Mouse (Mus musculus) MEL (cell line): Measurements from ENCODE around the gene Bcan. TPM values are rescaled to one million over a fixed set of nuclear protein-coding genes. Genes with fewer than 3 reads are reported as not detected.

ENCODE experiments used
- DNase-seq: peaks from one replicate; pipeline ENCODE4 v3.0.0; 2011; ENCODE audit warnings: low read depth, low spot score
- H3K27ac ChIP-seq: 2 replicates; pipeline ENCODE4 v1.5.1; 2012; ENCODE audit warnings: low read depth, mild to moderate bottlenecking, control low read depth, low read length, moderate library complexity; ENCODE audit not compliant: control insufficient read depth
- H3K27me3 ChIP-seq, 2 experiments: fragments of 150-350 bp in 1 of 2; sonication (generic) in 1 of 2; 2 replicates each; pipeline ENCODE4 v1.6.1; 2012; ENCODE audit warnings: low read length in 2 of 2, mild to moderate bottlenecking in 2 of 2, improper control_type of control experiment in 1 of 2, moderate library complexity in 1 of 2; ENCODE audit not compliant: insufficient read depth in 2 of 2, control insufficient read depth in 1 of 2
- H3K36me3 ChIP-seq, 2 experiments: 2 replicates each; pipeline ENCODE4 v1.6.1; 2012 to 2014; ENCODE audit warnings: low read length in 2 of 2, improper control_type of control experiment in 1 of 2, inconsistent platforms in 1 of 2, mild to moderate bottlenecking in 1 of 2; ENCODE audit not compliant: insufficient read depth in 2 of 2, control insufficient read depth in 1 of 2
- H3K4me1 ChIP-seq, 2 experiments: fragments of 150-350 bp in 1 of 2; sonication (generic) in 1 of 2; 2 replicates each; pipeline ENCODE4 v1.6.1; 2012; ENCODE audit warnings: low read length in 2 of 2, improper control_type of control experiment in 1 of 2, mild to moderate bottlenecking in 1 of 2; ENCODE audit not compliant: insufficient read depth in 2 of 2, control insufficient read depth in 1 of 2
- H3K4me3 ChIP-seq, 2 experiments: fragments of 150-350 bp in 1 of 2; sonication (generic) in 1 of 2; 2 replicates each; pipeline ENCODE4 v1.5.1; 2012; ENCODE audit warnings: low read depth in 2 of 2, low read length in 2 of 2, mild to moderate bottlenecking in 2 of 2, moderate library complexity in 2 of 2, control low read depth in 1 of 2, improper control_type of control experiment in 1 of 2; ENCODE audit not compliant: control insufficient read depth in 1 of 2, insufficient read depth in 1 of 2
- H3K79me2 ChIP-seq: 2 replicates; pipeline ENCODE4 v1.6.1; 2012; ENCODE audit warnings: mild to moderate bottlenecking, low read length, moderate library complexity; ENCODE audit not compliant: control insufficient read depth, poor library complexity, insufficient read depth
- H3K9ac ChIP-seq: 2 replicates; pipeline ENCODE4 v1.6.1; 2012; ENCODE audit warnings: low read depth, mild to moderate bottlenecking, control low read depth, low read length, moderate library complexity; ENCODE audit not compliant: control insufficient read depth, poor library complexity, severe bottlenecking
- H3K9me3 ChIP-seq: fragments of 150-350 bp; sonication (generic); replicated peaks from 2 replicates; pipeline ENCODE4 v1.6.1; 2012; ENCODE audit warnings: mild to moderate bottlenecking, low read length, improper control_type of control experiment, moderate library complexity; ENCODE audit not compliant: insufficient read depth
- CHD1 ChIP-seq: IDR thresholded peaks from 2 replicates; pipeline ENCODE4 v1.6.1; 2012; ENCODE audit warnings: low read depth, mild to moderate bottlenecking, inconsistent platforms, low read length, improper control_type of control experiment
- CHD2 ChIP-seq: IDR thresholded peaks from 2 replicates; pipeline ENCODE4 v1.6.1; 2011; ENCODE audit warnings: low read length, improper control_type of control experiment
- CTCF ChIP-seq, 3 experiments: IDR thresholded peaks in 2 of 3; conservative IDR thresholded peaks in 1 of 3; 2 replicates each; pipeline ENCODE4 v1.5.1; 2011 to 2012; ENCODE audit warnings: low read length in 3 of 3, low read depth in 2 of 3, mild to moderate bottlenecking in 2 of 3, improper control_type of control experiment in 1 of 3, inconsistent platforms in 1 of 3, mixed read lengths in 1 of 3, moderate library complexity in 1 of 3; ENCODE audit not compliant: control insufficient read depth in 1 of 3, insufficient read depth in 1 of 3, poor library complexity in 1 of 3, severe bottlenecking in 1 of 3
- E2F4 ChIP-seq: IDR thresholded peaks from 2 replicates; pipeline ENCODE4 v1.6.1; 2011; ENCODE audit warnings: low read depth, low read length, improper control_type of control experiment, borderline replicate concordance
- ELF1 ChIP-seq: IDR thresholded peaks from 2 replicates; pipeline ENCODE4 v1.6.1; 2014; ENCODE audit warnings: low read depth, mild to moderate bottlenecking, inconsistent platforms, low read length, improper control_type of control experiment, moderate library complexity
- EP300 ChIP-seq, 2 experiments: IDR thresholded peaks; 2 replicates each; pipeline ENCODE4 v1.6.1; 2011; ENCODE audit warnings: improper control_type of control experiment in 2 of 2, low read length in 2 of 2, low read depth in 1 of 2, mild to moderate bottlenecking in 1 of 2
- ETS1 ChIP-seq: IDR thresholded peaks from 2 replicates; pipeline ENCODE4 v1.6.1; 2012; ENCODE audit warnings: low read depth, mild to moderate bottlenecking, inconsistent platforms, low read length, improper control_type of control experiment, moderate library complexity
- GATA1 ChIP-seq: IDR thresholded peaks from 2 replicates; pipeline ENCODE4 v1.6.1; 2011; ENCODE audit warnings: low read depth, low read length, improper control_type of control experiment
- HCFC1 ChIP-seq: IDR thresholded peaks from 2 replicates; pipeline ENCODE4 v1.6.1; 2012; ENCODE audit warnings: low read depth, mild to moderate bottlenecking, inconsistent platforms, low read length, improper control_type of control experiment, moderate library complexity
- JUND ChIP-seq: IDR thresholded peaks from 2 replicates; pipeline ENCODE4 v1.6.1; 2011; ENCODE audit warnings: low read depth, mild to moderate bottlenecking, improper control_type of control experiment, low read length
- MAFK ChIP-seq: IDR thresholded peaks from 2 replicates; pipeline ENCODE4 v1.6.1; 2011; ENCODE audit warnings: low read depth, mild to moderate bottlenecking, low read length, improper control_type of control experiment, borderline replicate concordance
- MAZ ChIP-seq: IDR thresholded peaks from 2 replicates; pipeline ENCODE4 v1.6.1; 2012; ENCODE audit warnings: low read depth, mild to moderate bottlenecking, inconsistent platforms, low read length, improper control_type of control experiment
- MEF2A ChIP-seq: IDR thresholded peaks from 2 replicates; pipeline ENCODE4 v1.6.1; 2014; ENCODE audit warnings: low read depth, mild to moderate bottlenecking, inconsistent platforms, low read length, improper control_type of control experiment; ENCODE audit not compliant: poor library complexity, insufficient replicate concordance, severe bottlenecking; ENCODE audit errors: extremely low read depth
- MXI1 ChIP-seq: IDR thresholded peaks from 2 replicates; pipeline ENCODE4 v1.6.1; 2011; ENCODE audit warnings: mild to moderate bottlenecking, low read depth, low read length, improper control_type of control experiment
- MYB ChIP-seq: IDR thresholded peaks from 2 replicates; pipeline ENCODE4 v1.6.1; 2011; ENCODE audit warnings: mild to moderate bottlenecking, low read depth, low read length, improper control_type of control experiment
- MYC ChIP-seq: IDR thresholded peaks from 2 replicates; pipeline ENCODE4 v1.6.1; 2011; ENCODE audit warnings: low read depth, mild to moderate bottlenecking, low read length, improper control_type of control experiment, moderate library complexity
- NRF1 ChIP-seq: IDR thresholded peaks from 2 replicates; pipeline ENCODE4 v1.6.1; 2014; ENCODE audit warnings: low read depth, mild to moderate bottlenecking, inconsistent platforms, low read length, improper control_type of control experiment, moderate library complexity; ENCODE audit not compliant: poor library complexity, insufficient read depth, severe bottlenecking
- POLR2A ChIP-seq, 2 experiments: IDR thresholded peaks; 2 replicates each; pipeline ENCODE4 v1.6.1; 2011 to 2012; ENCODE audit warnings: low read length in 2 of 2, mild to moderate bottlenecking in 2 of 2, control low read depth in 1 of 2, improper control_type of control experiment in 1 of 2, low read depth in 1 of 2, moderate library complexity in 1 of 2; ENCODE audit not compliant: control insufficient read depth in 1 of 2, insufficient read depth in 1 of 2, poor library complexity in 1 of 2
- POLR2AphosphoS5 ChIP-seq: IDR thresholded peaks from 2 replicates; pipeline ENCODE4 v1.6.1; 2012; ENCODE audit warnings: low read depth, borderline replicate concordance, mild to moderate bottlenecking, inconsistent platforms, low read length, moderate library complexity, mixed read lengths
- TBP ChIP-seq: IDR thresholded peaks from 2 replicates; pipeline ENCODE4 v1.8.0; 2011; ENCODE audit warnings: low read depth, low read length, improper control_type of control experiment
- ZKSCAN1 ChIP-seq: IDR thresholded peaks from 2 replicates; pipeline ENCODE4 v1.6.1; 2012; ENCODE audit warnings: low read depth, mild to moderate bottlenecking, inconsistent platforms, low read length, improper control_type of control experiment, moderate library complexity
- ZMIZ1 ChIP-seq: IDR thresholded peaks from 2 replicates; pipeline ENCODE4 v1.6.1; 2012; ENCODE audit warnings: low read depth, mild to moderate bottlenecking, inconsistent platforms, low read length, improper control_type of control experiment, moderate library complexity
- polyA plus RNA-seq, 2 experiments: library from polyadenylated mRNA; stranded (reverse) in 1 of 2; unstranded in 1 of 2; fragments of >175 nt in 1 of 2; fragments of >200 nt in 1 of 2; gene quantifications; 2 replicates each; pipeline versions ENCODE4 v1.2.1 to v1.2.4; 2012; ENCODE audit warnings: low replicate concordance in 2 of 2, low read depth in 1 of 2; ENCODE audit not compliant: insufficient read length in 2 of 2, insufficient read depth in 1 of 2, missing spikeins in 1 of 2
- total RNA-seq: library from RNA; depleted of rRNA; stranded (reverse); fragments of 300-350 nt; gene quantifications from 2 replicates; pipeline ENCODE4 v1.2.3, GENCODE M21; 2012

Gene Bcan
- total and polyA plus RNA-seq, 3 experiments: not detected

- Histone ChIP-seq H3K36me3 (no peaks in the 10 kb centered on the region), H3K9ac (no peak overlapping the region), H3K27ac (no peak overlapping the region), H3K4me3 (no peak overlapping the region), H3K4me1 (no peaks in the 10 kb centered on the region), H3K79me2 (no peaks in the 10 kb centered on the region), H3K9me3 (no peaks in the 10 kb centered on the region), H3K27me3 (no peaks in the 10 kb centered on the region)
- DNase-seq: no peak
- TF ChIP-seq MAFK (no peak), MXI1 (no peak), MAZ (no peak), POLR2AphosphoS5 (no peak), GATA1 (no peak), POLR2A (IDR thresholded peaks at IDR 0.05; ENCODE audit: control insufficient read depth in 1 of 2, insufficient read depth in 1 of 2, low read depth in 1 of 2, low read length in 2 of 2, poor library complexity in 1 of 2) (no peak), TBP (no peak), MYB (no peak), CTCF (IDR thresholded peaks at IDR 0.05 in 2 of 3, conservative IDR thresholded peaks at IDR 0.05 in 1 of 3; ENCODE audit: control insufficient read depth in 1 of 3, insufficient read depth in 1 of 3, low read depth in 2 of 3, low read length in 3 of 3, poor library complexity in 1 of 3, severe bottlenecking in 1 of 3) (no peak), ETS1 (no peak), CHD2 (no peak), MEF2A (no peak), E2F4 (no peak), JUND (no peak)
Measured at GRCm38 (mm10) chr3:87949266-87949954, 50.6 kb downstream of the Bcan start.

- H3K27ac ChIP-seq: no peak within 1 kb of the TSS
- no peaks in the 10 kb centered on the region for H3K9me3 ChIP-seq
- H3K9ac ChIP-seq: no peak within 1 kb of the TSS
- DNase-seq: no peak
- TF ChIP-seq HCFC1: no peak
- no peak for TF ChIP-seq MXI1
- TF ChIP-seq CHD2: no peak
- no peak for TF ChIP-seq EP300 (IDR thresholded peaks at IDR 0.05; ENCODE audit: low read depth in 1 of 2, low read length in 2 of 2)
- no peak for TF ChIP-seq MYC
- TF ChIP-seq ZKSCAN1: no peak
- no peak for TF ChIP-seq ELF1
- no peak for TF ChIP-seq CHD1
- no peak for TF ChIP-seq NRF1
- no peak for TF ChIP-seq ZMIZ1
- no peaks in the 10 kb centered on the region for H3K36me3 ChIP-seq
- H3K27me3 ChIP-seq: no peaks in the 10 kb centered on the region
- H3K79me2 ChIP-seq: no peaks in the 10 kb centered on the region
- H3K4me3 ChIP-seq: no peak within 1 kb of the TSS
- H3K4me1 ChIP-seq: no peaks in the 10 kb centered on the region
Measured at GRCm38 (mm10) chr3:87948378-87949265, 51.4 kb downstream of the Bcan start, which contains the start of gene Crabp2. Gene Crabp2, plus strand, starts transcription at chr3:87948666.
